Mouse (Mus musculus) cerebral cortex, adult 2 months (tissue): ENCODE measurements around the gene 1700019N19Rik.

Source experiments
- WGBS: fragments of 180-500 bp; shearing (Covaris S2); methylation state at CpG from one replicate; pipeline ENCODE4 v1.1.7; 2018; 5-methylcytosine and 5-hydroxymethylcytosine counted together

1700019N19Rik gene

GRCm38 (mm10) chr19:58794284-58794683 is at the start of gene 1700019N19Rik:
Gene 1700019N19Rik, minus strand, starts transcription at chr19:58794461.
- WGBS: 57% methylated on average over 10 of the region's 10 CpGs

DNA sequence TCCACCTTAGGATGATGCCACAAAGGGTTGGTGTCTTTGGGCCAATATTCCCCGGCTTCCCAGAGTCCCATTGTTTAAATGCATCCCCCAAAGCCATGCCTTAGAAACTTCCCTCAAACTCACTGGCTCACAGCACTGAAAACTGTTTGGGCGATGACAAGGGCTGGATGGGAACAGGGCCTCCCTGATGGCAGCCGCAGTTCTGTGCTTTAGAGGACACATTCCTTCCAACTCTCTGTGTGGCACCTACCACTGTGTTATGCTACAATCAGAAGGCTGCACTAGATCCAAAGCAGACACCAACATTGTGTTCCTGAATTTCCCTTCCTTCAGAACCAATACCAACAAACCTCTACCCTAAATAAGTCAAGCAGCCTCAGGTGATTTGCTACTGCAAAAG is 49.3 kb upstream of the 1700019N19Rik start:
- 60% methylated on average over 3 of the region's 3 CpGs for WGBS

DNA sequence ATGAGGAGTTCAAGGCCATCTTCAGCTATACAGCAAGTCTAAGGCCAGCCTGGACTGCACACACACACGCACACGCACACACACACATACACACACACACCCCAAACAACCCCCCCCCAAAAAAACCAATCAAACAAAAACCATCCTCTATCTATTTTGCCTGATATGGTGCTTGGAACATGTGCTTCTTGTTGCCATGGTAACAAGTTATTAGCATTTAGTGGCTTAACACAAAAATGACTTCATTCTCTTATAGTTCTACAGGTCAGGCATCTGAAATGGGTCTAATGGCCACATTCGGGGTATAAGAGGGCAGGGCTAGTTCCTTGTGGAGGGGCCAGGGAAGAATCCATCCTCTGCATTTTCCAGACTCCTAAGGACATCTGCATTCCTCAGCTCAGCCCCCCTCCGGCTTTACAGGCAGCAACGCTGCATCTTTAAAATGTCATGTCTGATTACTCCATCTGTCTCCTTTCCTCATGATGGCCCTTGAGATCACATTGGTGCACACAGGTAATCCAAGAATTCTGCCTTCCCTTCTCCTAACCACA is 46.5 kb upstream of the 1700019N19Rik start:
- WGBS: 68% methylated on average over 5 of the region's 5 CpGs

- WGBS: 66% methylated on average over 4 of the region's 4 CpGs
These were observed 45.5 kb upstream of the 1700019N19Rik start for GRCm38 (mm10) chr19:58839806-58840205.

- 77% methylated on average over 3 of the region's 3 CpGs for WGBS
These were observed 45.1 kb upstream of the 1700019N19Rik start for GRCm38 (mm10) chr19:58839345-58839744.

- 48% methylated on average over 9 of the region's 9 CpGs for WGBS
These were observed 44.4 kb upstream of the 1700019N19Rik start for GRCm38 (mm10) chr19:58838706-58839105.

DNA sequence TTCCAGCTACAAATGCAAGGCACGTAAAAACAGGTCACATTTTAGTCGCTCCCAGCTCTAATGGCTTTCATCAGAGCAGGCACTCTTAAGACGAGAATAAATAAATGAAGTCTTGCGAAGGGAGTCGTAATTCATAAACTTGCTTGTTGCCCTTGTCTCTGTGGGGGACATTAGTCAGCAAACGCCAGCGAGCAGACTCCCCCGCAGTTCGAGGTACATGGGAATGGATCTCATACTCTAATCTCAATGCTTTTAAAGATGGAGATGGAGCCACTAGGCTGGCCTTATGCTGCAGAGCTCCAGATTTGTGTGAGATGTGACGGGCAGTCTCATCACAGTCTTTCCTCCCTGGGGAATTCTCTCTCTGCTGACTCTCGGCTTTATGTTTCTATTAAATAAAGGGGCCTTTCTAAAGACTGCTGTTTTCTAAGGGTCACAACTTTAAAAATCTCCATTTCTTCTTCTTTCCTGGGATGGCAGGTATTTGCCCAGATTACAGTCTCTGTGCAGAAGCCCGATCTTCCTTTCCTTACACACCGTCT is 39.4 kb upstream of the 1700019N19Rik start:
- 71% methylated on average over 13 of the region's 13 CpGs for WGBS

GRCm38 (mm10) chr19:58832988-58833387 is 38.7 kb upstream of the 1700019N19Rik start:
- WGBS: 58% methylated on average over 2 of the region's 2 CpGs

GRCm38 (mm10) chr19:58831280-58831922 is 37.1 kb upstream of the 1700019N19Rik start:
- 68% methylated on average over 9 of the region's 9 CpGs for WGBS

DNA sequence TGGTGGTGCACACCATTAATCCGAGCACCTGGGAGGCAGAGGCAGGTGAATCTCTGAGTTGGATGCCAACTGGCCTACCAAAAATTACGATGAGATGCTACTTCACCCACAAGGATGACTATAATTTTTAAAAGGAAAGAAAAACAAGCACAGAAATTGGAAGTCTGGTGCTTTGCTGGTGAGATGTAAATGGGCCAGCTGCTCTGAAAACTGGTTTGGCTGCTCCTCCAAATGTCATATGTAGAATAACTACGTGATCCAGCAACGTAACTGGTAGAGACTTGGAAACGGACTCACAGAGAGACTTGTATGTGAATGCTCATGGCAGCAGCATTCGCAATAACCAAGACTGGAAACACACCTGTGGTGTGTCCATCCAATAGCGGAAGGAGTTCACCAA is 35.9 kb upstream of the 1700019N19Rik start:
- 41% methylated on average over 7 of the region's 7 CpGs for WGBS

DNA sequence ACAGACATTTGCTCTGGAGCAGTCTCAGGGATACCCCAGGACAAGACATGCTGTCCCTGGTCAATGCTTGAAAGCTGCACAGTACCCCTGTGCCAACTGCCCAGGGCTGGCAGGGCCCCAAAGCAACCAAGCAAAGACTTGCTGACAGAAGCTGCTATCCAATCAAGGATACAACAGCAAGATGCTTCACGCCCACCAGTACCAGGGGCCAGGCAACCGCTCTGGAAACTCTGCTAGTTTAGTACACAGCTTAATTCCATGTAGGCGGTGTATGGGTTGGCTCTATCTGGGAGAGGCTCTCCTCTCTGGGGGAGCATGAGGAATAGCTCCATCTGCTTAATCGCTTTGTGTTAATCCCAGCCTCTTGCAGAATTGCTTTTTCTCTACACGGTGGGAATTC is 35.3 kb upstream of the 1700019N19Rik start:
- 26% methylated on average over 5 of the region's 5 CpGs for WGBS

DNA sequence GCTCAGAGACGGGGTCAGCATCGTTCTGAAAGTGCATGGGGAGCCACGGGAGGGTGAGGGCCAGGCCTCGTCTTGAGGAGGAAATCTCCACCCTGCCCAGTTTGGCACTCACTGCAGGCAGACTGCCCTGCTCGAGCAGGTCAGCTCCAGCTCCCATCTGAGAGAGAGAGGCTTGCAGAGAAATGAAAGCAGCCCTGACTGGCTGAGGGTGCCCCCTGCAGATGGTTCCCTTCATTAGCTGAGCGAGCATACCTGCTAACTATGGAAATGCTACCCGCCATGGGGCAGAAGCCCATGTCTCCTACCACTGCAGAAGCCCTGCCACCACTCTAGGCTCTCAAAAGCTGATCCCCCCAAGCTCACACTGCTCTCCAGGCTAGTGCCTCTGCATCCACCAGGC is 33.4 kb upstream of the 1700019N19Rik start:
- 66% methylated on average over 7 of the region's 7 CpGs for WGBS

- 57% methylated on average over 1 of the region's 1 CpGs for WGBS
These were observed 30.1 kb upstream of the 1700019N19Rik start for GRCm38 (mm10) chr19:58824316-58824715.

- 67% methylated on average over 3 of the region's 3 CpGs for WGBS
These were observed 29.0 kb upstream of the 1700019N19Rik start for GRCm38 (mm10) chr19:58823301-58823700.

DNA sequence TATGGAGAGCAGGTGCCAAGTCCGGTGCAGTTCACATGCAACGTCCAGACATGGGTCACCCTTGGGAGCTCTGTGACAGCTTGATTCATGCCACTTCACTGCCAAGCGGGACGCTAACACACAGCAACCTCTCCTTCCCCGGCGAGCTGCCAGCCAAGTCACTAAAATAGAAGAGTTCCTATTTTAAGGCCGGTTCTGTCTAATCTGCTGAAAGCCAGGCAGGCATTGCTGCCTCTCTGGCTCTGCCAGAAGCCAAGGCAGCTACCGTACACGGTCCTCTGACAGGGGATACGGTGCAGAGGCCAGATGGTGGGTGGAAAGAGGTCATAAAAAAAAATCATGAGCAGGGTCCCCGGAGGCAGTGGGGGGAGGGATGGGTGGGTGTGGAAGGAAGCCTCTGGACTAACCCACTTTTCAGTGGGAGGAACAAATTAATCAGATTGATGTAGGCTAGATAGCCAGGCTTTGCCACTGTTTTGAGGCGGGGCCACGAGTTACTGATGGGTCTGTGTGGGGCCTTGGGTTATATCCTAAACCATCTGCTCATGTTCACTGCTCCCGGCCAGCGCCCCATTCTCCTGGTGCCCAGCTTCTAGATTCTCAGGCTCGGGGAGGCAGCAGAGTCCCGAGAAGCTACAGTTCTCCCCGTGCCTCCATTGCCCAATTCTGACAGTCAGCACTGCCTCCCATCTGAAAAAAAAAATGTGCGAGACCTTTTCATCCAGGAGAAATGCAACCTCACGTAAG is 28.4 kb upstream of the 1700019N19Rik start:
- 37% methylated on average over 20 of the region's 20 CpGs for WGBS

DNA sequence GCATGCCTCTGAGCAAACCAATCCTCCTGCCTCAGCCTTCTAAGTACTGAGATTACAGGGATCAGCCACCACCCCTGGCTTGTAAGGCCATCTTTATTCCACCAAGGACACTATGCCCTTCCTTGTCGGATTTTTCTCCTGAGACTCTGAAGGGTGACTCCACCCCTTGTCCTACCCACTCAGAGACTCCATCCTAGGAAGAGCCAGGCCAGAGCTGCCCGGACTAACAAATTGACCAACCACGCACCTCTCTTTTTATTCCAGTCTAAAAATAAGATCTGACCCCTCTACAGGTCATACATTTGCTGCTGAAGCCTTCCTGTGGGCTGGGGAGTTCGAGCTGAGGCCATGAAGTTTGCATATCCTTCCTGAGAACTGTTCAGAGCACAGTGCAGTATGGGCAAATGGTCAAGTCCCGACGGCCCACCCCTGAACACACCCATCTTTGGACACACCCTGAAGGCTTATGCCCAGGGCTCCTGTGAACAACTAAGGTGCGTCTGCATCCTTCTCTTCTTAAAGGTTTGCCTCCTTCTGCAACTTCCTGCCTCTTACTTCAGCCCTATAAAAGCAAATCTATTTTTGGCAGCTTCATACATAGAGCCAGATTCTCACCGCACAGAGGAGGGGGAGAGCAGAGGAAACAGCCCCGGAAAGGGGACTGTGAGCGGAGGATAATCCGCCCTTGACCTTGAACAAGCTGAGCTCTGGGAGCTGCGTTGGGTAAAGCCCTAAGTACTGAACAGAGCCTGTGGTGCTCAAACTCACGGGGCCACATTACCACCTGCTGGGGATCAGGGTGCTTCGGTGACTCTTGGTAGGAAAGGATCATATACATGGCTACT is 24.5 kb upstream of the 1700019N19Rik start:
- 45% methylated on average over 14 of the region's 14 CpGs for WGBS

- WGBS: 59% methylated on average over 11 of the region's 11 CpGs
These were observed 23.1 kb upstream of the 1700019N19Rik start for GRCm38 (mm10) chr19:58817398-58817797.

DNA sequence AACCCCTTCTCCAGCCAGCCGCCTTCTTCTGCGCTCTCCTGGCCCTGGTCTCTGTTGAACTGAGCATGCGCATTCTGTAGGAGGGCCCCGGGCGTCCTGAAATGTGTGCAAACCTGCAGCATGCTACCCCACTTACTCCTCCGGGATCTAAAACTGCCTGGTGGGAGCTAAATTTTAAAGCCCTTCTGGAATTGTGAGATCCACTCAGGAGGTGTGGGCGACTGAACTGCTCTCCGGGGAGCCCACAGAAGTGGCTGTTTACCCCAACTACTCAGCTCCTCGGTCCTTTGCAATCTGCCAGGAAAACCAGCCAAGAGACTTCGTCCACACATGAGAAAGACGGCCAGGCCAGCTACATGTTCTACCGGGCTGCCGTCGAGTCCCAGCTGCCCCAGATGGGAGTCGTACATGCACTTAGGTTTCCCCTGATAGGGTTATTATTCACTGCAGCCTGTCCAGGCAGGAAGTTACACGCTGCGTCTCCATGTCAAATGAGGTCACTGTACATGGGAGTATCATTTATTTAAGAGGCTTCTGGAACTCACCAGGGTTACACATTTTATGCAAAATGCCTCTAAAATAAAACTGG is 22.3 kb upstream of the 1700019N19Rik start:
- WGBS: 37% methylated on average over 17 of the region's 17 CpGs

GRCm38 (mm10) chr19:58815179-58815922 is 21.1 kb upstream of the 1700019N19Rik start:
- WGBS: 63% methylated on average over 13 of the region's 13 CpGs

GRCm38 (mm10) chr19:58810536-58810935 is 16.3 kb upstream of the 1700019N19Rik start:
- WGBS: 55% methylated on average over 5 of the region's 5 CpGs

- WGBS: 66% methylated on average over 6 of the region's 6 CpGs
These were observed 14.6 kb upstream of the 1700019N19Rik start for GRCm38 (mm10) chr19:58808864-58809263.
